Mouse (Mus musculus): ENCODE data around the gene AC109138.7. TPM values are rescaled to one million over a fixed set of nuclear protein-coding genes. Genes with fewer than 3 reads are reported as not detected.
A peak's percentile ranks its signal among the peaks of the same experiment; 100 is the strongest.

AC109138.7 gene
- polyA plus RNA-seq, 1 experiment from 2014 or later = not detected

DNA sequence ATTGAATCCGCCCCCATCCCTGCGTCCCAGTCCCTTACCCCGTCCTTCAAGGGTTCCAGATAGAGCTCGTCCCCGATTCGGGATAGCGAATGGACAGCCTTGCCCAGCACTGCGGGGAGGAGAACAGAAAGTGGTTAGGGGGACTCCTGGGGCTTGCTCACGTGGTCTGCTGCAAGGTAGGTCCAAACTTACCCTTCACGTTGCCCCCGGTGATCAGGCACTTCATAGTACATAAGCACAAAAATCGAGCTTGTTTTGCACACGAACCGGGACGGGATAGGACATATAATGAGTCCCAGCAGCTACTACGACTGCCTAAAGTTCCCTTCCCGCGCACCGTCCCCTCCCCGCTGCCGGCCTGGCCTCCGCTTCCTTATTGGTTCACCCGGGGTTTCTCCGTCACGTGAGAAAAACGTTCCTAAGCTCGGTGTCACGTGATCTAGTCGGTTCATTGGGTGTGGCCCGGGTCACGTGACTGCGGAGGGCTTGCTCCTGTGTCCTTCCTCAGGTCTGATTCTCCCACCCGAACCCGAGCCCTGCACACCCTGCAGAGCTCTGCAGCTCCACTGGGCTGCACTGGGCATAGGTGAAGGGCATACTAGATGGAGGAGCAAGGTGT lies 12.8 kb upstream of the AC109138.7 start, which contains the start of gene Rad9a:
TSS of gene Rad9a (minus strand) at position 372 of the 619 bp plus-strand sequence.
- WGBS = under 1% methylated on average over 34 of the region's 34 CpGs
- Histone ChIP-seq H3K27me3 (ENCODE audit: control insufficient read depth, insufficient read depth, low read length) (peaks cover 7% of the 10 kb centered on the region; the same call in 1 of the 2 replicates), H3K4me1 (replicated peaks; ENCODE audit: control insufficient read depth, insufficient read depth, low read length) (peaks cover 22% of the 10 kb centered on the region), H3K9ac (peak within 1 kb of the TSS; percentile 76), H3K4me3 (replicated peaks; ENCODE audit: low read length) (peak within 1 kb of the TSS; percentile 61), H3K9me3 (ENCODE audit: control insufficient read depth, low read length) (no peaks in the 10 kb centered on the region), H3K4me2 (replicated peaks) (peak within 1 kb of the TSS; percentile 95), H3K27ac (peak within 1 kb of the TSS; percentile 47; the same call in 1 of the 2 replicates), H3K36me3 (replicated peaks; ENCODE audit: control insufficient read depth, insufficient read depth) (peaks cover 12% of the 10 kb centered on the region)
- ATAC-seq (ENCODE audit: low FRiP score) (peak; percentile 90), DNase-seq (ENCODE audit: low spot score) (peak; percentile 96)

DNA sequence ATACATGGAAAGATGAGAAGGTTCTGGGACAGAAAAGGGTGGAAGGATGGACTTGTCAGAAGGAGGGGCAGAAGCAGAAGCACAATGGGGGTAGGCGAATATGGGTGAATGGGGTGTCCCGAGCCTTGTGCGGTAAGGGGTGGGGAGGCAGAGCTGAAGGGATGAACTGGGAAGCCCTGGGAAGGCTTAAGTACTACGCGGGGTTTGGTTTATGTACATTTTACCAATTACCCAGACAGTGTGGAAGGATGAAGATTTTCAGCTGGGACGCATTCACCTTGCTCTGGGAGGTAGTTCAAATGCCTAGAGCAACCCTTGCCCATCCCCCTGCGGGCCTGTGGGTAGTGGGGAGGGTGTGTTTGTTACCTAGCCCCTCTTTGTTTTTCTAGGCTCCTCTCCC lies 12.0 kb upstream of the AC109138.7 start:
- peak; percentile 10; the same call in 1 of the 2 replicates for ATAC-seq (ENCODE audit: low FRiP score)
- WGBS = 35% methylated on average over 7 of the region's 7 CpGs

DNA sequence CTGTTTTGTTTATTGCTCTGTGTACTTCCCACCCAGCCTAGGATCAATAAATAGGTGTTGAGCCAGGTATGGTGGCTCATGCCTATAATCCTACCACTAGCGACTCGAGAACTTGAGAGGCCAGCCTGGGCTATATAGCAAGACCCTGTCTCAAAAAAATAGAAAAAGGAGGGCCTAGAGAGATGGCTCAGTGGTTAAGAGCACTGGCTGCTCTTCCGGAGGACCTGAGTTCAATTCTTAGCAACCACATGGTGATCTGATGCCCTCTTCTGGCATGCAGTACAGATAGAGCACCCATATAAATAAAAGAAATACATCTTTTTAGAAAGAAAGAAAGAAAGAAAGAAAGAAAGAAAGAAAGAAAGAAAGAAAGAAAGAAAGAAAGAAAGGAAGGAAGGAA lies 11.0 kb upstream of the AC109138.7 start:
- H3K4me2 ChIP-seq (replicated peaks) = peak overlapping the region; percentile 95; the same call in 1 of the 2 replicates
- no peak for ATAC-seq (ENCODE audit: low FRiP score)
- 67% methylated on average over 3 of the region's 3 CpGs for WGBS

More for the DNA sequence above, 12.0 kb upstream of the AC109138.7 start:
- Histone ChIP-seq H3K4me3 (replicated peaks; ENCODE audit: low read length) (peak overlapping the region; percentile 61), H3K9ac (peak overlapping the region; percentile 74), H3K27me3 (ENCODE audit: control insufficient read depth, insufficient read depth, low read length) (peaks cover 7% of the 10 kb centered on the region; the same call in 1 of the 2 replicates), H3K4me2 (replicated peaks) (peak overlapping the region; percentile 95), H3K4me1 (replicated peaks; ENCODE audit: control insufficient read depth, insufficient read depth, low read length) (peaks cover 22% of the 10 kb centered on the region), H3K27ac (peak overlapping the region; percentile 18; the same call in 1 of the 2 replicates), H3K9me3 (ENCODE audit: control insufficient read depth, low read length) (no peaks in the 10 kb centered on the region), H3K36me3 (replicated peaks; ENCODE audit: control insufficient read depth, insufficient read depth) (peaks cover 4% of the 10 kb centered on the region)
- DNase-seq (ENCODE audit: low spot score) = no peak

DNA sequence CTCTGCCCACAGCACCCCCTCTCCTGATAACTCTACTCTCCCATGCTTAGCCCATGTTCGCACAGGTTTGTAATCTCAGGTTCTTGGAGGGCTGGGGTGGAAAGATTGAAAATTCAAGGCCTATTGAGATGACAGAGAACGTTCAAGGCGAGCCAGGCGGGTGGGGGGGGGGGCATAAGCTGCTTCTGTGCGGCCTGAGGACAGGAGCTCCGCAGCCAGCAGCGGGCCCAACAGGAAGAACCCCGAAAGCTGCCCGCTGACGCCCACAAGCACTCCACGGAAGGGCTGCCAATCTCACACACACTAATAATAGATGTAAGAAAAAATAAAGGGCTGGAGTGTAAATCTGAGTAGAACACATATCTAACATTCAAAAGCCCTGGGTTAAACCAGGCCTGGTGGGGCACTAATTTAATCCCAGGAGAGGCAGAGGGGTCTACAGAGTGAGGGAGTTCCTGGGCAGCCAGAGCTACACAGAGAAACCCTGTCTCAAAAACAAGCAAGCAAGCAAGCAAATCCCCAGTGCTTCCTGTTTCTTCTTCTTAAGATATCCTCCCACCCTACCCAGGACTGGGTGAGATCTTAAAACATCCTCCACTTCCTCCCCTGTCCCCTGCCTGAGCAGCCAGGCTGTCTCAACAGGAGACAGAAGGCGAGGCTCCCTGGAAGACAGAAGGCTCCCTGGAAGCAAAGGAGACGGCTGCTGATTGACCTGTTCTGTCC lies 10.4 kb upstream of the AC109138.7 start:
- no peak overlapping the region for H3K4me2 ChIP-seq (replicated peaks)
- no peak overlapping the region for H3K9ac ChIP-seq
- 65% methylated on average over 13 of the region's 13 CpGs for WGBS
- H3K27ac ChIP-seq = no peak overlapping the region
- no peaks in the 10 kb centered on the region for H3K36me3 ChIP-seq (replicated peaks; ENCODE audit: control insufficient read depth, insufficient read depth)
- H3K4me1 ChIP-seq (replicated peaks; ENCODE audit: control insufficient read depth, insufficient read depth, low read length) = peaks cover 22% of the 10 kb centered on the region
- H3K27me3 ChIP-seq (ENCODE audit: control insufficient read depth, insufficient read depth, low read length) = peaks cover 7% of the 10 kb centered on the region; the same call in 1 of the 2 replicates
- DNase-seq (ENCODE audit: low spot score) = no peak
- no peak for ATAC-seq (ENCODE audit: low FRiP score)
- no peak overlapping the region for H3K4me3 ChIP-seq (replicated peaks; ENCODE audit: low read length)
- H3K9me3 ChIP-seq (ENCODE audit: control insufficient read depth, low read length) = no peaks in the 10 kb centered on the region

More for the DNA sequence above, 11.0 kb upstream of the AC109138.7 start:
- Histone ChIP-seq H3K9me3 (ENCODE audit: control insufficient read depth, low read length) (no peaks in the 10 kb centered on the region), H3K36me3 (replicated peaks; ENCODE audit: control insufficient read depth, insufficient read depth) (no peaks in the 10 kb centered on the region), H3K4me3 (replicated peaks; ENCODE audit: low read length) (no peak overlapping the region), H3K27me3 (ENCODE audit: control insufficient read depth, insufficient read depth, low read length) (peaks cover 7% of the 10 kb centered on the region; the same call in 1 of the 2 replicates), H3K9ac (no peak overlapping the region), H3K4me1 (replicated peaks; ENCODE audit: control insufficient read depth, insufficient read depth, low read length) (peaks cover 22% of the 10 kb centered on the region), H3K27ac (no peak overlapping the region)
- no peak for DNase-seq (ENCODE audit: low spot score)

DNA sequence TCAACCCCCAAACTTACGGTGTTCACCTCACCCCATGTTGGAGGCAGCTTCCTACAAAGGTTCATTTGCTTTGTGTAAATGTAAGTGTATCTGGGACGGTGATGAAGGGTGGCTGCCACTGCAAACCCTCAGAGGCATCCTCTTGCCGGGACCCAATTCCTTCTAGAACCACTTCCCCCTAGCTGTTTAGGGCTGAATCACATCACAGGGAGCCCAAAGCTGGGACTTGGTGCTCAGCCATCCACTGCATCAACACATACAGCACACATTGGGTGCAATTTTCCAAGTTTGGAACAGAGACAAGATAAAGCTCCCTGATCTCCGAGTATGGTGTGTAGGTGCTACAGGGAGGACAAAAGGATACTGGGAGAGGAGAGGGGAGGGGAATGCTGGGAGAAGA lies 9.3 kb upstream of the AC109138.7 start:
- ATAC-seq (ENCODE audit: low FRiP score) = no peak
- Histone ChIP-seq H3K4me3 (replicated peaks; ENCODE audit: low read length) (no peak overlapping the region), H3K36me3 (replicated peaks; ENCODE audit: control insufficient read depth, insufficient read depth) (no peaks in the 10 kb centered on the region), H3K9ac (no peak overlapping the region), H3K27me3 (ENCODE audit: control insufficient read depth, insufficient read depth, low read length) (peaks cover 7% of the 10 kb centered on the region; the same call in 1 of the 2 replicates), H3K9me3 (ENCODE audit: control insufficient read depth, low read length) (no peaks in the 10 kb centered on the region), H3K27ac (no peak overlapping the region), H3K4me1 (replicated peaks; ENCODE audit: control insufficient read depth, insufficient read depth, low read length) (peaks cover 22% of the 10 kb centered on the region), H3K4me2 (replicated peaks) (no peak overlapping the region)
- DNase-seq (ENCODE audit: low spot score) = no peak
- WGBS = 66% methylated on average over 4 of the region's 4 CpGs

DNA sequence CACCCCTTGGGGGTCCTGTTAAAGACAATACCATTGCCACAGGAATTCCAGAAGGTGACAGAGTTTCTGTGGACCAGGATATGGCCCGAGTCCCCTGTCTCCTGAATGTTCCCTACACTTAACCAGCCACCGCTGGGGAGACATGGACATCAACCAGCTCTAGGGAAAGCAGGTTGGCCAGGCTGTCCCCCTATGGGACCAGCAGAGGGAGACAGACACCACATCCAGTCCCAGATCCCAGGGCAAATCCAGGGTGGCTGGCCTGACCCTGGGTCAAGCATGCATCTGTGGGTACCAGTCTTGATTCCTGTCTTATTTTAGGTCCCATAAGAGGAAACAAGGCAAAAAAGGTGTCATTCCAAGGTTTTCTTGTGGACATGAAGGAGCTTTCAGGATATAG lies 7.2 kb upstream of the AC109138.7 start:
- DNase-seq (ENCODE audit: low spot score) (peak; percentile 57), ATAC-seq (ENCODE audit: low FRiP score) (no peak)
- Histone ChIP-seq H3K4me1 (replicated peaks; ENCODE audit: control insufficient read depth, insufficient read depth, low read length) (peaks cover 9% of the 10 kb centered on the region; the same call in 1 of the 2 replicates), H3K4me3 (replicated peaks; ENCODE audit: low read length) (no peak overlapping the region), H3K9me3 (ENCODE audit: control insufficient read depth, low read length) (no peaks in the 10 kb centered on the region), H3K27ac (no peak overlapping the region), H3K4me2 (replicated peaks) (no peak overlapping the region), H3K9ac (no peak overlapping the region), H3K36me3 (replicated peaks; ENCODE audit: control insufficient read depth, insufficient read depth) (no peaks in the 10 kb centered on the region), H3K27me3 (ENCODE audit: control insufficient read depth, insufficient read depth, low read length) (peaks cover 19% of the 10 kb centered on the region)
- 0% methylated on average over 2 of the region's 2 CpGs for WGBS

DNA sequence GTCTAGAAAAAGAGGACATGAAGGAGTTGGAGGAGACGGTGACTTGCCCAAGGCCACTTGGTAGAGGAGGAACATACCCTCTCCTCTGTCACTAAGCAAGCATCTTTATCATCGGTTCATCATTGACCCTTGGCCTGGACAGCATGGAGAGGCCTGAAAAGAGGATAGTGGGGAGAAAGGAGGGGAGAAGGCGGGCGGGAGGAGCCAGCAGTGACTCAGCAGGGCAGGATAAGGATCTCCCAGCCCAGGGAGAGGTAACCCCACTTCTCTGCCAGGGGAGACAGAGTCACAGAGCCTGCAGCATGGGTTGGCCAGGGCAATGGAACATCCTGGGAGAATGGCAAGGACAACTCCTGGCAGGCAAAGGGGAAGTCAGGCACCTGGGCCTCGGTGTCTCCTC lies 5.6 kb upstream of the AC109138.7 start:
- DNase-seq (ENCODE audit: low spot score) = no peak

DNA sequence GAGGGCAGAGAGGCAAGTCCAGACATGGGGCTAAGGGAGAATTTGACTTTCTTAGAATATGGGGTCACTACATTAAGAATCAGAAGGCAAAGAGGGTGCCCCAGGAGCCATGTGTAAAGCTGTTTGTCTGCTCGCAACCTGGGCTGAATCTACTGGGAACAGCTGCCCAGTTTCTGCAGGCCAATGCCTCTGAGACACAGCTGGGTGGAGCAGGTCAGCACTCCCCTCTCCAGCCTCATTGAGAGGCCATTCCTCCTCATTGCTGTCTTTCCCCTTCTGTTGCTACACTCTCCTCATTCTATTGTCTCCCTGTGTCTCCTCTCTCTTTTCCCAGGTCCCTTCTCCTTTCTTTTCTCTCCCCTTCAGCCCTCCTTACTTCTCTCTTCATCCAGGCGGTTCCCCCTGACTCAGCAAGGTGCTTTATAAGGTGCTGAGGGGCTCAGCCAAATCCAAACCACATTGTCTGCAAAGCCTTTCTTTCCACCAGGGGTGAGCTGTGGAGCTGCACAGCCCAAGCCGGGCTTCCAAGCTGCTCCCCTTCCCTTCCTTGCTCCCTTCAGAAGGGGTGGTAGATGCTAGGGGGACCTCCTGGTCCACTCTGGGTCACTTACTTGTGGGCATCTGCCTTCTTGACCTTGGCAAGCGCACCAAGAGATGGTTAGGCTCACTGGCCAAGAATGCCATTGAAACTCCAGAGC lies 2.1 kb upstream of the AC109138.7 start:
- H3K27me3 ChIP-seq (ENCODE audit: control insufficient read depth, insufficient read depth, low read length) = peaks cover 60% of the 10 kb centered on the region
- ATAC-seq (ENCODE audit: low FRiP score) = no peak
- WGBS = 21% methylated on average over 4 of the region's 4 CpGs

More for the DNA sequence above, 5.6 kb upstream of the AC109138.7 start:
- no peaks in the 10 kb centered on the region for H3K9me3 ChIP-seq (ENCODE audit: control insufficient read depth, low read length)
- H3K4me3 ChIP-seq (replicated peaks; ENCODE audit: low read length) = no peak overlapping the region
- no peak overlapping the region for H3K27ac ChIP-seq
- no peaks in the 10 kb centered on the region for H3K36me3 ChIP-seq (replicated peaks; ENCODE audit: control insufficient read depth, insufficient read depth)
- WGBS = 64% methylated on average over 5 of the region's 5 CpGs
- peaks cover 27% of the 10 kb centered on the region for H3K27me3 ChIP-seq (ENCODE audit: control insufficient read depth, insufficient read depth, low read length)
- H3K9ac ChIP-seq = no peak overlapping the region
- ATAC-seq (ENCODE audit: low FRiP score) = no peak
- 0 out of 2 replicates have a peak, but pooled peaks cover 2% of the 10 kb centered on the region for H3K4me1 ChIP-seq (replicated peaks; ENCODE audit: control insufficient read depth, insufficient read depth, low read length)
- no peak overlapping the region for H3K4me2 ChIP-seq (replicated peaks)

DNA sequence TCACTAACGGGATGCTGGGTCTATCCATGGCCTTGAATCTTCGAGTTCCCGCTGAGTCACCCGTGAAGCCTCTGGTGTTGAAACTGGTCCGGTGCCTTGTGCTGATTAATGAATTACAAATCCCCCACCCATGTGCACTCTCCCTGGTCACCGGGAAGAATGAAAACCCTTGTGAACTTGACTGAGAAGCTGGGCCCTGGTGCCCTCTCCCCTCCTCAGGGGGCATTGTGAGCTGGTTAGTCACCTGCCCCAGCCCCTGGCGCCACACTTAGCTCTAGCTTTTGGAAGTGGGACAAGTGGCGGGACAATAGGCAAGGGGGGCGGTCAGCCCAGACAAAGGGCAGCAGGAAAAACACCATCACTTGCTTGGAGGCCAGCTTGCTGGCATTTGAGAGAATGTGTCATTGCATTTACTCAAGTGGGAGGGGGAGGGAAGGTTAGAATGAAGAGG lies 608 bp upstream of the AC109138.7 start:
- Histone ChIP-seq H3K4me1 (replicated peaks; ENCODE audit: control insufficient read depth, insufficient read depth, low read length) (peaks cover 17% of the 10 kb centered on the region), H3K36me3 (replicated peaks; ENCODE audit: control insufficient read depth, insufficient read depth) (no peaks in the 10 kb centered on the region), H3K27me3 (ENCODE audit: control insufficient read depth, insufficient read depth, low read length) (peaks cover 66% of the 10 kb centered on the region), H3K9ac (0 out of 2 replicates have a peak overlapping the region, but pooled peaks have one; percentile 58), H3K4me3 (replicated peaks; ENCODE audit: low read length) (peak overlapping the region; percentile 43), H3K9me3 (ENCODE audit: control insufficient read depth, low read length) (no peaks in the 10 kb centered on the region), H3K4me2 (replicated peaks) (no peak overlapping the region), H3K27ac (no peak overlapping the region)
- ATAC-seq (ENCODE audit: low FRiP score) (no peak), DNase-seq (ENCODE audit: low spot score) (no peak)
- 4% methylated on average over 9 of the region's 9 CpGs for WGBS

More for the DNA sequence above, 2.1 kb upstream of the AC109138.7 start:
- Histone ChIP-seq H3K9me3 (ENCODE audit: control insufficient read depth, low read length) (no peaks in the 10 kb centered on the region), H3K4me3 (replicated peaks; ENCODE audit: low read length) (no peak overlapping the region), H3K4me2 (replicated peaks) (no peak overlapping the region), H3K27ac (no peak overlapping the region), H3K9ac (no peak overlapping the region), H3K36me3 (replicated peaks; ENCODE audit: control insufficient read depth, insufficient read depth) (no peaks in the 10 kb centered on the region), H3K4me1 (replicated peaks; ENCODE audit: control insufficient read depth, insufficient read depth, low read length) (peaks cover 17% of the 10 kb centered on the region)
- no peak for DNase-seq (ENCODE audit: low spot score)
